Mouse (Mus musculus) retina, postnatal 1 day (tissue): ENCODE results near the gene Syt9.
A peak's percentile ranks its signal among the peaks of the same experiment; 100 is the strongest.

ENCODE experiments used
- DNase-seq: peaks from one replicate; pipeline ENCODE4 v3.0.0-alpha.2; 2012

Gene Syt9

GRCm38 (mm10) chr7:107547872-107548271, 177.3 kb downstream of the Syt9 start:
- no peak for DNase-seq

- no peak for DNase-seq
These were observed 182.9 kb downstream of the Syt9 start for GRCm38 (mm10) chr7:107553461-107553860.

GRCm38 (mm10) chr7:107555906-107556305, 185.4 kb downstream of the Syt9 start:
- peak; percentile 29 for DNase-seq

GRCm38 (mm10) chr7:107560675-107561074, 190.1 kb downstream of the Syt9 start:
- no peak for DNase-seq

- DNase-seq = no peak
These were observed 191.1 kb downstream of the Syt9 start for GRCm38 (mm10) chr7:107561584-107561983.

- DNase-seq = no peak
These were observed 193.2 kb downstream of the Syt9 start for GRCm38 (mm10) chr7:107563727-107564126.

GRCm38 (mm10) chr7:107567261-107567671, 196.7 kb downstream of the Syt9 start, which contains the start of gene Olfml1:
TSS of gene Olfml1 (plus strand) at chr7:107567446.
- DNase-seq = no peak

- no peak for DNase-seq
These were observed 197.1 kb downstream of the Syt9 start for GRCm38 (mm10) chr7:107567674-107568073.

GRCm38 (mm10) chr7:107568971-107569370, 198.4 kb downstream of the Syt9 start:
- no peak for DNase-seq

GRCm38 (mm10) chr7:107573856-107574255, 203.3 kb downstream of the Syt9 start:
- DNase-seq = no peak

- DNase-seq = no peak
These were observed 203.7 kb downstream of the Syt9 start for GRCm38 (mm10) chr7:107574276-107574675.

- peak; percentile 53 for DNase-seq
These were observed 222.1 kb downstream of the Syt9 start for GRCm38 (mm10) chr7:107592641-107593040.

GRCm38 (mm10) chr7:107593904-107594303, 223.4 kb downstream of the Syt9 start:
- DNase-seq = no peak

- peak; percentile 72 for DNase-seq
These were observed 223.9 kb downstream of the Syt9 start for GRCm38 (mm10) chr7:107594325-107594856.

GRCm38 (mm10) chr7:107594857-107595402, 224.4 kb downstream of the Syt9 start, which contains the start of gene Ppfibp2:
TSS of gene Ppfibp2 (plus strand) at chr7:107595207.
- peak; percentile 90 for DNase-seq

GRCm38 (mm10) chr7:107595426-107595825, 224.9 kb downstream of the Syt9 start:
- no peak for DNase-seq

- DNase-seq = no peak
These were observed 226.2 kb downstream of the Syt9 start for GRCm38 (mm10) chr7:107596753-107597152.

GRCm38 (mm10) chr7:107597956-107598355, 227.4 kb downstream of the Syt9 start:
- DNase-seq = no peak
